Mouse (Mus musculus) ES-E14 (cell line): ENCODE data around the gene Ttk. TPM values are rescaled to one million over a fixed set of nuclear protein-coding genes. Genes with fewer than 3 reads are reported as not detected.

Source experiments
- DNase-seq: peaks from one replicate; pipeline ENCODE4 v3.0.0-alpha.2; 2013; ENCODE audit warnings: low read depth, low spot score
- H3K27ac ChIP-seq: 2 replicates; pipeline ENCODE4 v1.5.1; 2012; ENCODE audit warnings: low read depth, mild to moderate bottlenecking, low read length, moderate library complexity, mixed read lengths; ENCODE audit not compliant: poor library complexity, insufficient read depth, severe bottlenecking
- H3K36me3 ChIP-seq: 2 replicates; pipeline ENCODE4 v1.6.1; 2012; ENCODE audit warnings: mild to moderate bottlenecking, low read length, moderate library complexity, mixed read lengths; ENCODE audit not compliant: control insufficient read depth, poor library complexity, insufficient read depth, severe bottlenecking
- H3K4me1 ChIP-seq, 2 experiments: fragments of 150-350 bp in 1 of 2; sonication (generic) in 1 of 2; 2 replicates each; pipeline ENCODE4 v1.6.1; 2012; ENCODE audit warnings: low read length in 2 of 2, mild to moderate bottlenecking in 1 of 2, mixed read lengths in 1 of 2; ENCODE audit not compliant: control insufficient read depth in 2 of 2, insufficient read depth in 2 of 2, poor library complexity in 1 of 2
- H3K4me3 ChIP-seq, 2 experiments: fragments of 150-350 bp in 1 of 2; sonication (generic) in 1 of 2; 2 replicates each; pipeline ENCODE4 v1.5.1; 2012; ENCODE audit warnings: low read length in 2 of 2, low read depth in 1 of 2, mild to moderate bottlenecking in 1 of 2, mixed read lengths in 1 of 2; ENCODE audit not compliant: insufficient read depth in 1 of 2, poor library complexity in 1 of 2, severe bottlenecking in 1 of 2
- H3K9ac ChIP-seq: 2 replicates; pipeline ENCODE4 v1.6.1; 2012; ENCODE audit warnings: low read depth, mild to moderate bottlenecking, low read length, mixed read lengths; ENCODE audit not compliant: poor library complexity, insufficient read depth, severe bottlenecking
- H3K9me3 ChIP-seq: fragments of 150-350 bp; sonication (generic); 2 replicates; pipeline ENCODE4 v1.6.1; 2012; ENCODE audit warnings: low read depth, mild to moderate bottlenecking, low read length; ENCODE audit not compliant: control insufficient read depth, insufficient read depth
- CHD2 ChIP-seq: IDR thresholded peaks from 2 replicates; pipeline ENCODE4 v1.6.1; 2014; ENCODE audit warnings: mild to moderate bottlenecking, low read depth, low read length, inconsistent platforms
- HCFC1 ChIP-seq: IDR thresholded peaks from 2 replicates; pipeline ENCODE4 v1.6.1; 2012; ENCODE audit warnings: low read length, inconsistent platforms, borderline replicate concordance; ENCODE audit not compliant: insufficient read depth
- MAFK ChIP-seq: IDR thresholded peaks from 2 replicates; pipeline ENCODE4 v1.6.1; 2014; ENCODE audit warnings: mild to moderate bottlenecking, low read depth, low read length, inconsistent platforms; ENCODE audit not compliant: insufficient read depth
- ZC3H11A ChIP-seq: IDR thresholded peaks from 2 replicates; pipeline ENCODE4 v1.6.1; 2012; ENCODE audit warnings: low read depth, mild to moderate bottlenecking, inconsistent platforms, low read length, borderline replicate concordance
- ZNF384 ChIP-seq: IDR thresholded peaks from 2 replicates; pipeline ENCODE4 v1.6.1; 2012; ENCODE audit warnings: low read depth, low read length, inconsistent platforms
- in situ Hi-C, 2 experiments: fragments of 600-800 bp; cut with MboI; formaldehyde crosslinking; loops; one replicate each; pipeline ENCODE4 v1.15.1; 2025; ENCODE audit warnings: low sequenced_read_pairs in 2 of 2, inconsistent platforms in 1 of 2; ENCODE audit not compliant: unreplicated experiment in 2 of 2
- total RNA-seq: library from RNA; depleted of rRNA; stranded (reverse); fragments of 300-350 nt; gene quantifications from 2 replicates; pipeline ENCODE4 v1.2.3, GENCODE M21; 2012

Gene Ttk
- total RNA-seq, 1 experiment = 39.8 TPM

DNA sequence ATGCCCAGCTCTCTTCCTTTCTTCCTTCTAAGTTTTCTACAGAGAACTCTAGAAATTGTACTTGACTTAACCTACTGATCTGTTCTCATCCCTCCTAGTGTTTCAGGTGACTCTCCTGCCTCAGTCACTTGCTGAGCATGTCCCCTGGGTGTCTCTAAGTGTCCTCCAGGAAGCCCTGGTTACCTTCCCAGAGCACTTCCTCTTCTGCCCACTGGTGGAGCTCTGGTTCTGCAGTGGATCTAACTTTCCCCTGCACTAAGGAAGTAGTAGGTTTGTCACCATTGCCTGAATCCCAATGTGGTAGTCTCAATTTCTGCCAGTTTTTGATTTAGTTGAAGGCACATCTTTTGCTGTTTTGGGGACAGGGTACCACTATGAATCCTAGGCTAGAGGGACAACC is 51.7 kb downstream of the Ttk start:
- Histone ChIP-seq H3K9ac (no peak overlapping the region), H3K27ac (no peak overlapping the region), H3K4me1 (peaks cover 0 to 10% of the 10 kb centered on the region in 2 experiments; a peak in 1 of 4 replicates), H3K4me3 (no peak overlapping the region), H3K36me3 (peaks cover 6% of the 10 kb centered on the region; the same call in 1 of the 2 replicates), H3K9me3 (no peaks in the 10 kb centered on the region)
- DNase-seq = no peak
- no peak for TF ChIP-seq HCFC1
- no peak for TF ChIP-seq CHD2
- no peak for TF ChIP-seq ZC3H11A
- TF ChIP-seq ZNF384 = no peak
- in situ Hi-C loops = no loop called here

DNA sequence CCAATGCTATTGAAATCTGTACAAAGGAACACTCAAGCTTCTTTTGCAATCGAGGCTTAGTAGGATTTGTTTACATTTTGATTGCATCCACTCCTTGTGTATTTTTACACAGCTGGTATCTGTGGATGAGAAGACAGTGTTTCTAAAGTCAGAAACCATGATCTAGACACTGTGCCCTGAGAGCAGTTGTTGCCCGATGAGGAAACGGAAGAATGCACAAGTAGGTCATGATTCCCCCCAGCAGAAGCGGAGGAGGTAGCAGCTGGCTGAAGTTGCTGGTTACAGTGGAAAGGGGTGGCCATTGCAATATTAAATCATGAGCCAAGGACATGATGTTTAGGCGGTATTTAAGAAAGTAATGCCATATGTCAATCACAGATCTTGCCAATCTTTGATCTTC is 53.7 kb downstream of the Ttk start:
- H3K27ac ChIP-seq = no peak overlapping the region
- in situ Hi-C loops = no loop called here
- H3K9me3 ChIP-seq = no peaks in the 10 kb centered on the region
- no peak for DNase-seq
- no peaks in the 10 kb centered on the region for H3K4me1 ChIP-seq
- no peak overlapping the region for H3K9ac ChIP-seq
- no peaks in the 10 kb centered on the region for H3K36me3 ChIP-seq
- no peak for TF ChIP-seq ZC3H11A
- TF ChIP-seq HCFC1 = no peak
- TF ChIP-seq MAFK = no peak
- no peak for TF ChIP-seq CHD2
- no peak for TF ChIP-seq ZNF384
- H3K4me3 ChIP-seq = no peak overlapping the region

DNA sequence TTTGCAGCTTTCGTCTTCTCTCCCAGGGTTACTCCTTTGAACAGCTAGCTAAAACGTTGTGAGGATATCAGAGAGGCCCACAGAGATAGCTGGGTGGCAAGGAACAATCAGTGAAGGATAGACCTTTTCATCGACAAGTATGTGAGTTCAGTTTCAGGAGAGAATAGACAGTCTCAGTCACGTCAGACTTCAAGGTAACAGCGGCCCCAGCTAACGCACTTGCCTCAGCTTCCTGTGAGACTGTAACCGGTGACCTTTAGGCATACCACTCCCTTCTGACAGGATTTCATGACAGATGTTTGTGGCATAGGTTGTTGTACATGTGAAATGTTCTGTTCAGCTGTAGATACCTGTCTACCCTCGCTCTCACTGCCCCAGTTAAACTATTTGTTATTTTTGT is 58.6 kb downstream of the Ttk start:
- H3K36me3 ChIP-seq = no peaks in the 10 kb centered on the region
- in situ Hi-C loops = no loop called here
- no peak for DNase-seq
- TF ChIP-seq CHD2 (no peak), ZC3H11A (no peak), MAFK (no peak), ZNF384 (no peak), HCFC1 (no peak)
- no peak overlapping the region for H3K9ac ChIP-seq
- H3K9me3 ChIP-seq = no peaks in the 10 kb centered on the region
- H3K27ac ChIP-seq = no peak overlapping the region
- no peaks in the 10 kb centered on the region for H3K4me1 ChIP-seq
- no peak overlapping the region for H3K4me3 ChIP-seq

DNA sequence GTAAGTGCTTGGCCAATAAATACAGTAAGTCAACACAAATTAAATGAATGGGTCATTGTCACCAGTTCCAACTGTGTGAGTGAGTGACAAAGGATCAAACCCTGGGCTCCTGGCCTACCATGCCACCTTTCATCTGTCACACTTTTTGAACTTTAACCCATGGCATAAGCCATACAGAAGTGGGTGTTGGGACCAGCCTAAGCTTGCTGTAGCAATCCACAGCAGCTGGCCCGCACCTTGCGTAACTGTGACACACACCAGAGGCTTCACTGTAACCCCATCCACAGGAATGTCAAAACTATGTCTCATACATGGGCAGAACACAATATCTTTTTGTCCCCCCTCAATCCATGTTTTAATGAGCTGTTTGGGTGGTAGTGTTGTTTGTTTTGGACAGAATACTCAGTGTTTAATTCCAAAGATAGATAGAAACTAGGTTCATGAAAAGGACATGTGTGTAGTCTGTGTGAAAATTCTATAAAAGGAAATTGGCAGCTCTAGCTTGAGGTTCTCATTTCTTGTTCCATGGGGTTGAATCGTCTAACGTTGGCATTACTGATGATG is 59.4 kb downstream of the Ttk start:
- Histone ChIP-seq H3K4me3 (no peak overlapping the region), H3K4me1 (no peaks in the 10 kb centered on the region), H3K9me3 (no peaks in the 10 kb centered on the region), H3K36me3 (no peaks in the 10 kb centered on the region), H3K27ac (no peak overlapping the region), H3K9ac (no peak overlapping the region)
- no peak for DNase-seq
- in situ Hi-C loops = no loop called here
- TF ChIP-seq ZNF384 (no peak), HCFC1 (no peak), MAFK (no peak), ZC3H11A (no peak), CHD2 (no peak)

DNA sequence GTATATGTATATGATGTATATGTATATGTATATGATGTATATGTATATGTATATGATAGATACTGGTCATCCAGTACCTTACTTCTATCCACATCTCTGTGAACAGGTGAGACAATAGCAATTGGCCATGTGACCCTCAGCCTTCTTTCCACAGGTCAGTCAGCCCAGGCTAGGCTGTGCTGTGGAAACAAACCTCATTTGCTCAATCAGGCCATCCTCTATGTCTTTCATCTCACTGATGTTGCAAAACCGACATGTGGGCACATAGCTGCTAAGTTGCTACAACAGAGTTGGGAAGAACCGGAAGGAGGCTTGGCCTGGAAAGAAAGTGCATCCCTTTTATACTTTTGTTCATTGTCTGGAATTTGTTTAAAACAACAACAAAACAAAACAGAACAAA is 67.6 kb downstream of the Ttk start:
- no peak for DNase-seq
- in situ Hi-C loops = no loop called here
- H3K36me3 ChIP-seq = no peaks in the 10 kb centered on the region
- no peak overlapping the region for H3K4me3 ChIP-seq
- H3K4me1 ChIP-seq = no peaks in the 10 kb centered on the region
- H3K27ac ChIP-seq = no peak overlapping the region
- H3K9me3 ChIP-seq = no peaks in the 10 kb centered on the region
- no peak overlapping the region for H3K9ac ChIP-seq
- TF ChIP-seq HCFC1 (no peak), ZC3H11A (no peak), MAFK (no peak), ZNF384 (no peak)
